Mouse (Mus musculus): ENCODE results near the gene Asic3. TPM values are rescaled to one million over a fixed set of nuclear protein-coding genes. Genes with fewer than 3 reads are reported as not detected.

Asic3 gene
- polyA plus RNA-seq, 1 experiment: 1.9 TPM

GRCm38 (mm10) chr5:24404594-24405360 lies 8.4 kb upstream of the Asic3 start:
- Histone ChIP-seq H3K27ac (ENCODE audit: insufficient read depth, low read depth, low read length) (no peak overlapping the region), H3K4me3 (ENCODE audit: low read depth, low read length) (no peak overlapping the region), H3K4me1 (ENCODE audit: control insufficient read depth, insufficient read depth, insufficient read length, low read length) (no peaks in the 10 kb centered on the region), H3K27me3 (ENCODE audit: control insufficient read depth, insufficient read depth, low read length) (no peaks in the 10 kb centered on the region), H3K36me3 (ENCODE audit: control insufficient read depth, insufficient read depth, low read length) (peaks cover 40% of the 10 kb centered on the region)
- TF ChIP-seq CTCF (IDR thresholded peaks at IDR 0.05; ENCODE audit: extremely low read depth, insufficient read length, insufficient replicate concordance, low read depth, low read length): no peak
- no peak for TF ChIP-seq POLR2A (IDR thresholded peaks at IDR 0.05; ENCODE audit: low read depth, low read length)
- 75% methylated on average over 6 of the region's 6 CpGs for WGBS

- H3K4me1 ChIP-seq (ENCODE audit: control insufficient read depth, insufficient read depth, insufficient read length, low read length): no peaks in the 10 kb centered on the region
- no peaks in the 10 kb centered on the region for H3K27me3 ChIP-seq (ENCODE audit: control insufficient read depth, insufficient read depth, low read length)
- H3K4me3 ChIP-seq (ENCODE audit: low read depth, low read length): no peak overlapping the region
- WGBS: 79% methylated on average over 3 of the region's 3 CpGs
- H3K27ac ChIP-seq (ENCODE audit: insufficient read depth, low read depth, low read length): no peak overlapping the region
- H3K36me3 ChIP-seq (ENCODE audit: control insufficient read depth, insufficient read depth, low read length): peaks cover 36% of the 10 kb centered on the region
- TF ChIP-seq CTCF (IDR thresholded peaks at IDR 0.05; ENCODE audit: extremely low read depth, insufficient read length, insufficient replicate concordance, low read depth, low read length): no peak
- no peak for TF ChIP-seq POLR2A (IDR thresholded peaks at IDR 0.05; ENCODE audit: low read depth, low read length)
Measured at GRCm38 (mm10) chr5:24405389-24405876, 7.8 kb upstream of the Asic3 start.

- peaks cover 15% of the 10 kb centered on the region for H3K36me3 ChIP-seq (ENCODE audit: control insufficient read depth, insufficient read depth, low read length)
- H3K4me1 ChIP-seq (ENCODE audit: control insufficient read depth, insufficient read depth, insufficient read length, low read length): peaks cover 5% of the 10 kb centered on the region
- TF ChIP-seq CTCF (IDR thresholded peaks at IDR 0.05; ENCODE audit: extremely low read depth, insufficient read length, insufficient replicate concordance, low read depth, low read length) (no peak), POLR2A (IDR thresholded peaks at IDR 0.05; ENCODE audit: low read depth, low read length) (no peak)
- no peak overlapping the region for H3K4me3 ChIP-seq (ENCODE audit: low read depth, low read length)
- H3K27me3 ChIP-seq (ENCODE audit: control insufficient read depth, insufficient read depth, low read length): no peaks in the 10 kb centered on the region
- no peak overlapping the region for H3K27ac ChIP-seq (ENCODE audit: insufficient read depth, low read depth, low read length)
- WGBS: 82% methylated on average over 13 of the region's 13 CpGs
Measured at GRCm38 (mm10) chr5:24408651-24409050, 4.5 kb upstream of the Asic3 start.

- H3K27ac ChIP-seq (ENCODE audit: insufficient read depth, low read depth, low read length): no peak overlapping the region
- peaks cover 13% of the 10 kb centered on the region for H3K36me3 ChIP-seq (ENCODE audit: control insufficient read depth, insufficient read depth, low read length)
- peaks cover 12% of the 10 kb centered on the region for H3K4me1 ChIP-seq (ENCODE audit: control insufficient read depth, insufficient read depth, insufficient read length, low read length)
- 89% methylated on average over 2 of the region's 2 CpGs for WGBS
- H3K4me3 ChIP-seq (ENCODE audit: low read depth, low read length): no peak overlapping the region
- no peaks in the 10 kb centered on the region for H3K27me3 ChIP-seq (ENCODE audit: control insufficient read depth, insufficient read depth, low read length)
- TF ChIP-seq POLR2A (IDR thresholded peaks at IDR 0.05; ENCODE audit: low read depth, low read length) (no peak), CTCF (IDR thresholded peaks at IDR 0.05; ENCODE audit: extremely low read depth, insufficient read length, insufficient replicate concordance, low read depth, low read length) (no peak)
Measured at GRCm38 (mm10) chr5:24409466-24409865, 3.7 kb upstream of the Asic3 start.

GRCm38 (mm10) chr5:24412063-24412462 lies 1.1 kb upstream of the Asic3 start:
- H3K4me3 ChIP-seq (ENCODE audit: low read depth, low read length): no peak overlapping the region
- H3K27me3 ChIP-seq (ENCODE audit: control insufficient read depth, insufficient read depth, low read length): no peaks in the 10 kb centered on the region
- WGBS: 85% methylated on average over 2 of the region's 2 CpGs
- H3K27ac ChIP-seq (ENCODE audit: insufficient read depth, low read depth, low read length): no peak overlapping the region
- TF ChIP-seq POLR2A (IDR thresholded peaks at IDR 0.05; ENCODE audit: low read depth, low read length) (no peak), CTCF (IDR thresholded peaks at IDR 0.05; ENCODE audit: extremely low read depth, insufficient read length, insufficient replicate concordance, low read depth, low read length) (no peak)
- peaks cover 13% of the 10 kb centered on the region for H3K36me3 ChIP-seq (ENCODE audit: control insufficient read depth, insufficient read depth, low read length)
- H3K4me1 ChIP-seq (ENCODE audit: control insufficient read depth, insufficient read depth, insufficient read length, low read length): peaks cover 16% of the 10 kb centered on the region

DNA sequence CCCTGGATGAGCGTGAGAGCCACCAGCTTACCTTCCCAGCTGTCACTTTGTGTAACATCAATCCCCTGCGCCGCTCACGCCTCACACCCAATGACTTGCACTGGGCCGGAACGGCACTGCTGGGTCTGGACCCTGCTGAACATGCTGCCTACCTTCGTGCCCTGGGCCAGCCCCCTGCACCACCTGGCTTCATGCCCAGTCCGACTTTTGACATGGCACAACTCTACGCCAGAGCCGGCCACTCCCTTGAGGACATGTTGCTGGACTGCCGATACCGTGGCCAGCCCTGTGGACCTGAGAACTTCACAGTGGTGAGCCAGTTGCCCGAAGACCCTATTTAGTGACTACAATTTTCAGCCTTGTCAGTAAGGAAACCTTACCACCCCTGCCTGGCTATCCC lies 746 bp downstream of the Asic3 start:
- Histone ChIP-seq H3K4me3 (ENCODE audit: low read depth, low read length) (no peak overlapping the region), H3K27ac (ENCODE audit: insufficient read depth, low read depth, low read length) (no peak overlapping the region)
- TF ChIP-seq POLR2A (IDR thresholded peaks at IDR 0.05; ENCODE audit: low read depth, low read length) (no peak), CTCF (IDR thresholded peaks at IDR 0.05; ENCODE audit: extremely low read depth, insufficient read length, insufficient replicate concordance, low read depth, low read length) (no peak)

GRCm38 (mm10) chr5:24416222-24416736 lies 3.1 kb downstream of the Asic3 start:
- Histone ChIP-seq H3K4me3 (ENCODE audit: low read depth, low read length) (no peak overlapping the region), H3K27me3 (ENCODE audit: control insufficient read depth, insufficient read depth, low read length) (no peaks in the 10 kb centered on the region), H3K4me1 (ENCODE audit: control insufficient read depth, insufficient read depth, insufficient read length, low read length) (peaks cover 16% of the 10 kb centered on the region), H3K36me3 (ENCODE audit: control insufficient read depth, insufficient read depth, low read length) (peaks cover 5% of the 10 kb centered on the region; the same call in 1 of the 2 replicates), H3K27ac (ENCODE audit: insufficient read depth, low read depth, low read length) (no peak overlapping the region)
- 6% methylated on average over 21 of the region's 21 CpGs for WGBS
- no peak for TF ChIP-seq POLR2A (IDR thresholded peaks at IDR 0.05; ENCODE audit: low read depth, low read length)
- TF ChIP-seq CTCF (IDR thresholded peaks at IDR 0.05; ENCODE audit: extremely low read depth, insufficient read length, insufficient replicate concordance, low read depth, low read length): peak; percentile 79; the same call in 1 of the 2 replicates

More for the DNA sequence above, 746 bp downstream of the Asic3 start:
- 68% methylated on average over 13 of the region's 13 CpGs for WGBS
- no peaks in the 10 kb centered on the region for H3K27me3 ChIP-seq (ENCODE audit: control insufficient read depth, insufficient read depth, low read length)
- 0 out of 2 replicates have a peak, but pooled peaks cover 6% of the 10 kb centered on the region for H3K36me3 ChIP-seq (ENCODE audit: control insufficient read depth, insufficient read depth, low read length)
- H3K4me1 ChIP-seq (ENCODE audit: control insufficient read depth, insufficient read depth, insufficient read length, low read length): peaks cover 16% of the 10 kb centered on the region
